Mouse (Mus musculus) R1 (cell line): ENCODE results near the gene Rgs13.

Experiments
- DNase-seq: peaks from one replicate; pipeline ENCODE4 v3.0.0-alpha.2; 2018; ENCODE audit warnings: low read depth, low spot score

The Rgs13 gene

DNA sequence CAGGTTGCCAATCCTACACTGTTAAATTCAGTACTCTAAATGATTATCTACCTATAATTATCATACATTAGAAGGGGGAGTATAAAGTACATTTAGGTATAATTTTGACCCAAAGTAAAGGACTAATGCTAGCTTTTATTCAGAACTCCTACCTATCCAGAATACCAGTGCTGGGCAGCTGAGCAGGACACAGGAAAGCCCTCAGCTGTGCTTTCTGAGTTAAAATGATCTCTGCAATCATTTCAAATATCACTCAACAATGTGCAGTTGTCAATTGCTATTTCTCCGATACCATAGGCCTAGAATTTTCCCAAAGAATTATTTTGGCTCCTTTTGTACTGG is 25.0 kb downstream of the Rgs13 start:
- no peak for DNase-seq

DNA sequence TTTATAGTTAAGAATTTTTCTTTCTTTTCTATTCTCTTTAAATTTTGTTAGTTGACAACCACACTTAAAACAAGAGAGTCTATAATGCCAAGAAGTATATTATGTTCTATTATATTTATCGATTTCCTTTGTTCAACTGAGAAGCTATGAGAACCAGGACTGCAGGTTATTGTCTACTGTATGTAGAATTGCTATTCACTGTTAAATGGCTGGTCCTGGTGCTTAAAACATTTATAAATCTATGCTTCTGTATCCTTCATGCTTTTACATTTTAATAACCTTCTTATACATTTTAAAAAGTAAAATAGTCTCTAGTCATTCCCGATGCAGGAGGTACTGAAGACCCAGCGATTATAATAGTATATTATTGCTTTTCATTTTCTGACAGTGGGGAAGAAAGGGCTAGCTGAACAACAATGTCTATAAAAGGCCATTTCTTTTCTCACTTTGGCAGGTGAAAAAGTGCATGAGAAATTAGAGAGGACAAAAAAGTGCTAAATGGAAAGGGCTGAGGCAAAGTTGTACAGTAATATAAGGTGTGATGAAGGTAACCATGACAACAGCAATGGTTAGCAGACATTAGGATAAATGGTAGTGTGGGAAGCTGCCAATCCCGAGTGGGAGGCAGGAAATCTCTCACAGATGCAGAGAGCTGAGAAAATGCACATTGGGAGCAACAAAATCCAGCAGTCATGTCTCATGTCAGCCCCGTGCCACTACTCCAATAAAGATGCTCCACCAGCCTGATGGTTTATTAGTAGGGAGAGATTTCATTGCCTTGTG is 25.6 kb downstream of the Rgs13 start:
- DNase-seq: no peak

GRCm38 (mm10) chr1:144149997-144150396 is 27.2 kb downstream of the Rgs13 start:
- no peak for DNase-seq

- DNase-seq: peak; percentile 73
Measured at GRCm38 (mm10) chr1:144141398-144141797, 35.8 kb downstream of the Rgs13 start.

- no peak for DNase-seq
Measured at GRCm38 (mm10) chr1:144139847-144140246, 37.3 kb downstream of the Rgs13 start.

DNA sequence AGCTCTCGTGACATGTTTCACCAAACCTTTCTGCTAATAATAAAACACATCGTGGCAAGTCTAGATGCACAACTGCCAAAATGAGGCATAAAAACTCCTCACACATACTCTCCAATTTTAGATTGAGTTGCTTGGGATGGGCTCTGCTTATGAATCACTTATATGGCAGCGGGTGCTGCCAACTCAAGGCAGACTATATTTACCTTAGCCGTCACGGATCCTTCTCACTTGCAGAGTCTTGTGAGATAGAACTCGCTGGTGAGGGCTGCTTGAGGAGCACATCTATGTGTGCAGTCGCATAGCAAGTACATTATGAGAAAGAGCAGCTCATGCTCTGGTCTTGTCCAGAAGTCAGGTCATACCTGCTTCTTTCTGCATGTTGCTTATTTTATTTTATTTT is 49.2 kb downstream of the Rgs13 start:
- DNase-seq: no peak

DNA sequence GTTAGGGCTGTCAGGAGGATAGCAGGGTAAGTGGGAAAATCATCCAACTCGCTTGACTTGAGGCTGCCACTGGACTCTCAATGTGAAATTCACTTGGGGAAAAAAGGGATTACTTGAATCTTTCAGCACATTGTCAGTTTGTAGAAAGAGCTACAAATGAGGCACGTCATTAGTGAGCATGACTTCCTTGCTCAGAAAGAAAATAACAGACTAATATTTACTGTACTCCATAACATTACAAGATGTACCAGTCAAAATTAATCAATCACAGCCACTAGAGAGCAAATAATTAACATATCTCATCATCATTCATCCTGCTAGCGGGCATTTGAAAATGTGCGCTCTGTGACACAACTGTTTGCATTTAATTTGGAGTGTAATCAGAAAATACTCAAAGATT is 57.1 kb downstream of the Rgs13 start:
- DNase-seq: no peak

- DNase-seq: no peak
Measured at GRCm38 (mm10) chr1:144119456-144119855, 57.7 kb downstream of the Rgs13 start.

GRCm38 (mm10) chr1:144115848-144116727 is 61.1 kb downstream of the Rgs13 start:
- DNase-seq: no peak

DNA sequence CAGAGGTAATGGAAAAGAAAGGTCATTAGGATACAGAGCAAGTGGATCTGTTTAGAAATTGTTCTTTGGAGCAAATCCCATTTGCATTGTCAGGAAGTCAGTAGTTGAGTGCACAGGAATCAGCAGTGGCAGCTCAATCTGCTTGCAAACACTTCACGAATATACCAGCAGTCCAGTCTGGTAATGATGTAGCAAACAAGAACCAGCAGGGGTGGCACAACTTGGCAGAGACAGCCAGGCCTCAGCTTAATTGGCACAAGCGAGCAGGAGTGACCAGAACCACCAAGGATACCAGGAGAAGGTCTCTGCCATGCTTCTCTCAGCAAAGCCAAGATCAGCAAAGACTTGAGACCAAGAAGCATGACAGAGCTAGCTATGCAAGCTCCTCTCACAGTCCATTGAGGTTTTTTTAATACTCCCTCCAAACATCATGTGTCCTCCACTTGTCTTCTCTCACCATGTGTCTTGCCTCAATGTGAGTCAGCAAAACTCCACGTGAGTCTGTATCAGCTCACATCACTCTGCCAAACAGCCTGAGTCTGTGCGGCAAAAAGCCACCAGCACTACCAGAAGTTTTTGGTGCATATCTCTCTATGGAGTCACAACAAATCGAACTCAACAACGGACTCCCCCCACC is 63.6 kb downstream of the Rgs13 start:
- DNase-seq: peak; percentile 2

DNA sequence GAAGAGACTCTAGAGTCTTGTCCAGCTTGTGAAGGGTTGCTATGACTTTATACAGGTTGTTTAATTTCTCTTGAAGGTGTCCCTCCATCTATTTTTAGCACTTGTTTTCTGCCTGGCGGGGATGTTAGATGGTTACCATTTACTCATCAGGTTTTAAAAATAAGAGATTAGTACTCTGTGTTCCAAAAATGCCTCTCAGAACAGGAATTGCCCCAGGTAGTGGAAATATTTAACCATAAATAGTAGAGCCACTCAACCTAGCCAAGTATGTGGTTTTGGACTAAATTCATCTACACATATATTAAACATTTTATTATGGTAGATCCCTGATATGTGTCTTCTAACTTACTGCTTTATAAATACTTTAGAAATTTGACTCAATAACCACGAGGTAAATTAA is 64.2 kb downstream of the Rgs13 start:
- DNase-seq: no peak

- no peak for DNase-seq
Measured at GRCm38 (mm10) chr1:144098587-144099258, 78.4 kb downstream of the Rgs13 start.

GRCm38 (mm10) chr1:144090410-144090809 is 86.8 kb downstream of the Rgs13 start:
- DNase-seq: no peak
